Mouse (Mus musculus) testis, adult 2 months (tissue): ENCODE measurements at regions not wholly inside any gene's neighbourhood (a gene's known extent, or its start where the extent isn't known, plus 50 kb on each side); places are given as distances from the start of the nearest gene placed in this dataset.

Source experiments
- CTCF ChIP-seq: fragments of 200-500 bp; IDR thresholded peaks from 2 replicates; pipeline ENCODE4 v1.5.1; 2012; ENCODE audit warnings: low read depth, mild to moderate bottlenecking, inconsistent platforms, low read length, moderate library complexity; ENCODE audit not compliant: control insufficient read depth, insufficient read depth, insufficient replicate concordance
- POLR2A ChIP-seq: fragments of 200-500 bp; IDR thresholded peaks from 2 replicates; pipeline ENCODE4 v1.6.1; 2012; ENCODE audit warnings: low read depth, mild to moderate bottlenecking, inconsistent platforms, low read length, moderate library complexity; ENCODE audit not compliant: control insufficient read depth

DNA sequence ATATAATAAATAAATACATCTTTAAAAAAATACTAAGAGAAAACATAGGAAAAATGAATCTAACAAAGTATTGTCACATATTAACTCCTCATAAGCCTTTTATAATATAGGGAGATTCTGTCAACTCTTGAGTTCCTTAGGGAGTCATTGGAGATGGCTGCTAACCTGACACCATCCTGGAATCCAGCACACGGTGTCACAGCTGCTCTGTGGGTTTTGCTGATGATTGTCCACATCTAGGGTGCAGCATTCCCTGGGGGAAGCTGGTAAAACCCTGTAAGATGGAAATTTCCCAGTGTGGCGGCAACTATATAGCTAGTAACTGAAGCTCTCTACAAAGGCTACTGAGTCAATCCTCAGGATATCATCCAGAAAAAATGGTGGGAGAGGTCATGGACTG is 58.9 kb upstream of the E2f3 start:
- TF ChIP-seq POLR2A: no peak
- no peak for TF ChIP-seq CTCF
